Mouse (Mus musculus): ENCODE results near the gene Lztfl1. TPM values are rescaled to one million over a fixed set of nuclear protein-coding genes. Genes with fewer than 3 reads are reported as not detected.
"Not testable (repeated sequence)": the region's sequence is repeated elsewhere in the genome, so short reads cannot be mapped to it uniquely, and the experiment has no call there.

Gene Lztfl1
- polyA plus RNA-seq, 1 experiment from 2014 or later: 68.4 TPM

- no peaks in the 10 kb centered on the region for H3K36me3 ChIP-seq (ENCODE audit: control insufficient read depth, insufficient read depth, low read length)
- no peaks in the 10 kb centered on the region for H3K4me1 ChIP-seq (ENCODE audit: control insufficient read depth, insufficient read depth, low read length)
- H3K27me3 ChIP-seq (replicated peaks; ENCODE audit: control insufficient read depth, insufficient read depth, low read length): no peaks in the 10 kb centered on the region
- H3K9me3 ChIP-seq (ENCODE audit: control insufficient read depth, low read length): no peaks in the 10 kb centered on the region
- no peak overlapping the region for H3K4me2 ChIP-seq (ENCODE audit: low read depth, low read length)
- DNase-seq (ENCODE audit: low spot score) (no peak), ATAC-seq (ENCODE audit: low read depth) (no peak)
- WGBS: 97% methylated on average over 4 of the region's 4 CpGs
- H3K4me3 ChIP-seq (ENCODE audit: low read depth, low read length): no peak overlapping the region
- no peak overlapping the region for H3K9ac ChIP-seq (ENCODE audit: low read depth, low read length)
- no peak overlapping the region for H3K27ac ChIP-seq (replicated peaks; ENCODE audit: low read depth, low read length)
Measured at GRCm38 (mm10) chr9:123754333-123754732, 36.8 kb upstream of the Lztfl1 start.

- ATAC-seq (ENCODE audit: low read depth): not testable (repeated sequence)
Measured at GRCm38 (mm10) chr9:123749687-123750086, 32.2 kb upstream of the Lztfl1 start.

GRCm38 (mm10) chr9:123740799-123741198, 23.3 kb upstream of the Lztfl1 start:
- H3K27me3 ChIP-seq (replicated peaks; ENCODE audit: control insufficient read depth, insufficient read depth, low read length): no peaks in the 10 kb centered on the region
- H3K36me3 ChIP-seq (ENCODE audit: control insufficient read depth, insufficient read depth, low read length): no peaks in the 10 kb centered on the region
- 85% methylated on average over 4 of the region's 4 CpGs for WGBS
- DNase-seq (ENCODE audit: low spot score): no peak
- ATAC-seq (ENCODE audit: low read depth): no peak
- H3K4me2 ChIP-seq (ENCODE audit: low read depth, low read length): no peak overlapping the region
- no peaks in the 10 kb centered on the region for H3K4me1 ChIP-seq (ENCODE audit: control insufficient read depth, insufficient read depth, low read length)
- no peak overlapping the region for H3K27ac ChIP-seq (replicated peaks; ENCODE audit: low read depth, low read length)
- no peaks in the 10 kb centered on the region for H3K9me3 ChIP-seq (ENCODE audit: control insufficient read depth, low read length)
- no peak overlapping the region for H3K4me3 ChIP-seq (ENCODE audit: low read depth, low read length)
- H3K9ac ChIP-seq (ENCODE audit: low read depth, low read length): no peak overlapping the region

More at GRCm38 (mm10) chr9:123749687-123750086, 32.2 kb upstream of the Lztfl1 start:
- 93% methylated on average over 7 of the region's 8 CpGs for WGBS
- H3K4me1 ChIP-seq (ENCODE audit: control insufficient read depth, insufficient read depth, low read length); H3K36me3 ChIP-seq (ENCODE audit: control insufficient read depth, insufficient read depth, low read length); H3K9me3 ChIP-seq (ENCODE audit: control insufficient read depth, low read length); H3K27me3 ChIP-seq (replicated peaks; ENCODE audit: control insufficient read depth, insufficient read depth, low read length); H3K4me3 ChIP-seq (ENCODE audit: low read depth, low read length); H3K4me2 ChIP-seq (ENCODE audit: low read depth, low read length); DNase-seq (ENCODE audit: low spot score); H3K9ac ChIP-seq (ENCODE audit: low read depth, low read length); H3K27ac ChIP-seq (replicated peaks; ENCODE audit: low read depth, low read length): not testable (repeated sequence)

GRCm38 (mm10) chr9:123734133-123734532, 16.6 kb upstream of the Lztfl1 start:
- H3K9me3 ChIP-seq (ENCODE audit: control insufficient read depth, low read length): 0 out of 2 replicates have a peak, but pooled peaks cover 4% of the 10 kb centered on the region
- no peaks in the 10 kb centered on the region for H3K4me1 ChIP-seq (ENCODE audit: control insufficient read depth, insufficient read depth, low read length)
- ATAC-seq (ENCODE audit: low read depth) (no peak), DNase-seq (ENCODE audit: low spot score) (no peak)
- 74% methylated on average over 2 of the region's 3 CpGs for WGBS
- H3K36me3 ChIP-seq (ENCODE audit: control insufficient read depth, insufficient read depth, low read length): no peaks in the 10 kb centered on the region
- H3K27me3 ChIP-seq (replicated peaks; ENCODE audit: control insufficient read depth, insufficient read depth, low read length): no peaks in the 10 kb centered on the region
- no peak overlapping the region for H3K4me2 ChIP-seq (ENCODE audit: low read depth, low read length)
- no peak overlapping the region for H3K4me3 ChIP-seq (ENCODE audit: low read depth, low read length)
- H3K27ac ChIP-seq (replicated peaks; ENCODE audit: low read depth, low read length): no peak overlapping the region
- H3K9ac ChIP-seq (ENCODE audit: low read depth, low read length): no peak overlapping the region

- no peak overlapping the region for H3K4me3 ChIP-seq (ENCODE audit: low read depth, low read length)
- 70% methylated on average over 3 of the region's 3 CpGs for WGBS
- H3K4me2 ChIP-seq (ENCODE audit: low read depth, low read length): no peak overlapping the region
- ATAC-seq (ENCODE audit: low read depth) (no peak), DNase-seq (ENCODE audit: low spot score) (no peak)
- 0 out of 2 replicates have a peak, but pooled peaks cover 4% of the 10 kb centered on the region for H3K9me3 ChIP-seq (ENCODE audit: control insufficient read depth, low read length)
- H3K4me1 ChIP-seq (ENCODE audit: control insufficient read depth, insufficient read depth, low read length): no peaks in the 10 kb centered on the region
- no peaks in the 10 kb centered on the region for H3K27me3 ChIP-seq (replicated peaks; ENCODE audit: control insufficient read depth, insufficient read depth, low read length)
- H3K27ac ChIP-seq (replicated peaks; ENCODE audit: low read depth, low read length): no peak overlapping the region
- H3K9ac ChIP-seq (ENCODE audit: low read depth, low read length): no peak overlapping the region
- no peaks in the 10 kb centered on the region for H3K36me3 ChIP-seq (ENCODE audit: control insufficient read depth, insufficient read depth, low read length)
Measured at GRCm38 (mm10) chr9:123731271-123731670, 13.8 kb upstream of the Lztfl1 start.

DNA sequence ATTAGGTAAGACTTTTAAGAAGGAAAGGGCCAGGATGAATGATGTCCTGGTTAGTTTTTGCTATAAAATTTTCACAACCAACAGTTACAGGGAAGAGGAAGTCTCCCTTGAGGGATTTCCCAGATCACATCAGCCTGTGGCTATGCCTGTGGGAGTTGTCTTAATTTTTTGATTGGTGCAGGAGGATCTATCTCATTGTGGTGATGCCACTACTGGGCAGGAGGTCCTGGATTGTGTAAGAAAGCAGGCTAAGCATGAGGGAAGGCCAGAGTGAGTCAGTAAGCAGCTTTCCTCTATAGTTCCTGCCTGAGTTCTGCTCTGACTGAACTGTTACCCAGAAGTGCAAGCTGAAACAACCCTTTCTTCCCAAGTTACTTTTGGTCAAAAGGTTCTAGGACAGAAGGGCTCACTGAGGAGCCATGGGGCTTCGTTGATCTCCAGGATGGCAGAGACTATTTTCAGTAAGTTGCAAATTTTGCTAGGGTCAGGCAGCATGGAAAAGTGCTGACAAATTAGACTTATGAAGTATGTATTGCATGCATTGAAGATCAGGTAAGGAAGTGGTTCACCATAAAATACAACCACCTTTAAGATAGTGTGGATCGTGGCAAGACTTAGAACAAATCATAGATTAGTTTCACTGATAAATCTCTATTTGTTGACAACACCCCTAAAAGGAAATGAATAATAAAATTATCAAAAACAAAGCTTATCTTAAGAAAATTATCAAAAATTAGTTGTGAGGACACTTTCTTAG, 5.4 kb upstream of the Lztfl1 start:
- 74% methylated on average over 2 of the region's 2 CpGs for WGBS
- DNase-seq (ENCODE audit: low spot score) (no peak), ATAC-seq (ENCODE audit: low read depth) (no peak)
- Histone ChIP-seq H3K4me3 (ENCODE audit: low read depth, low read length) (no peak overlapping the region), H3K36me3 (ENCODE audit: control insufficient read depth, insufficient read depth, low read length) (no peaks in the 10 kb centered on the region), H3K27ac (replicated peaks; ENCODE audit: low read depth, low read length) (no peak overlapping the region), H3K4me1 (ENCODE audit: control insufficient read depth, insufficient read depth, low read length) (no peaks in the 10 kb centered on the region), H3K4me2 (ENCODE audit: low read depth, low read length) (no peak overlapping the region), H3K27me3 (replicated peaks; ENCODE audit: control insufficient read depth, insufficient read depth, low read length) (no peaks in the 10 kb centered on the region), H3K9ac (ENCODE audit: low read depth, low read length) (no peak overlapping the region), H3K9me3 (ENCODE audit: control insufficient read depth, low read length) (no peaks in the 10 kb centered on the region)

- WGBS: 62% methylated on average over 3 of the region's 3 CpGs
- no peak for ATAC-seq (ENCODE audit: low read depth)
- Histone ChIP-seq H3K4me1 (ENCODE audit: control insufficient read depth, insufficient read depth, low read length) (peaks cover 5% of the 10 kb centered on the region), H3K4me2 (ENCODE audit: low read depth, low read length) (peak overlapping the region; percentile 62), H3K27me3 (replicated peaks; ENCODE audit: control insufficient read depth, insufficient read depth, low read length) (no peaks in the 10 kb centered on the region), H3K4me3 (ENCODE audit: low read depth, low read length) (peak overlapping the region; percentile 85), H3K9me3 (ENCODE audit: control insufficient read depth, low read length) (no peaks in the 10 kb centered on the region), H3K27ac (replicated peaks; ENCODE audit: low read depth, low read length) (no peak overlapping the region), H3K9ac (ENCODE audit: low read depth, low read length) (peak overlapping the region; percentile 90), H3K36me3 (ENCODE audit: control insufficient read depth, insufficient read depth, low read length) (peaks cover 10% of the 10 kb centered on the region)
- DNase-seq (ENCODE audit: low spot score): no peak
Measured at GRCm38 (mm10) chr9:123716301-123716700, 1.2 kb downstream of the Lztfl1 start.

DNA sequence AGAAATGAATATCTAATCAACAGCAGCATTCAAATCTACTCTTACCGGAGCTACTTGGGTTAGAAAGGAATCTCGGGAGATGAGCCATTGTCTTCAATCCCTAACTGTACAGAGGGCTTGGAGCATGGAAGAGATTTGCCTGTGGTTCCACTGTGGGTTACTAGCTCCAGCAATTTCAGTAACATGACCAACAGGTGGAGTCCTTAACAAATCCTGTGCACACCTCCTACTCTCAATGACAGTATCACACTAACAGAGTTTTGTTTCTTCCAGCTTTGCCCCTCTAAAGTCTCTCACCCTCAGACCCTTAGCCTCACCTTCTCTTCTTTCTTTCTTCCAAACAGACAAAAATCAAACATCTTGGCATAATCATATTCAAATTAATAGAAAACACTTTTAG, 4.4 kb downstream of the Lztfl1 start:
- no peak overlapping the region for H3K27ac ChIP-seq (replicated peaks; ENCODE audit: low read depth, low read length)
- H3K4me2 ChIP-seq (ENCODE audit: low read depth, low read length): no peak overlapping the region
- no peak for ATAC-seq (ENCODE audit: low read depth)
- no peak overlapping the region for H3K4me3 ChIP-seq (ENCODE audit: low read depth, low read length)
- peaks cover 5% of the 10 kb centered on the region for H3K4me1 ChIP-seq (ENCODE audit: control insufficient read depth, insufficient read depth, low read length)
- no peaks in the 10 kb centered on the region for H3K27me3 ChIP-seq (replicated peaks; ENCODE audit: control insufficient read depth, insufficient read depth, low read length)
- whole genome bisulfite sequencing: 78% methylated on average over 2 of the region's 2 CpGs
- peaks cover 36% of the 10 kb centered on the region for H3K36me3 ChIP-seq (ENCODE audit: control insufficient read depth, insufficient read depth, low read length)
- no peak for DNase-seq (ENCODE audit: low spot score)
- H3K9ac ChIP-seq (ENCODE audit: low read depth, low read length): no peak overlapping the region
- H3K9me3 ChIP-seq (ENCODE audit: control insufficient read depth, low read length): no peaks in the 10 kb centered on the region

- peaks cover 57% of the 10 kb centered on the region for H3K36me3 ChIP-seq (ENCODE audit: control insufficient read depth, insufficient read depth, low read length)
- no peaks in the 10 kb centered on the region for H3K9me3 ChIP-seq (ENCODE audit: control insufficient read depth, low read length)
- H3K27ac ChIP-seq (replicated peaks; ENCODE audit: low read depth, low read length): no peak overlapping the region
- ATAC-seq (ENCODE audit: low read depth) (no peak), DNase-seq (ENCODE audit: low spot score) (no peak)
- H3K4me2 ChIP-seq (ENCODE audit: low read depth, low read length): no peak overlapping the region
- 57% methylated on average over 2 of the region's 2 CpGs for WGBS
- H3K4me3 ChIP-seq (ENCODE audit: low read depth, low read length): no peak overlapping the region
- H3K4me1 ChIP-seq (ENCODE audit: control insufficient read depth, insufficient read depth, low read length): no peaks in the 10 kb centered on the region
- no peak overlapping the region for H3K9ac ChIP-seq (ENCODE audit: low read depth, low read length)
- H3K27me3 ChIP-seq (replicated peaks; ENCODE audit: control insufficient read depth, insufficient read depth, low read length): no peaks in the 10 kb centered on the region
Measured at GRCm38 (mm10) chr9:123709226-123709625, 8.3 kb downstream of the Lztfl1 start.
